Mouse (Mus musculus) G1E (cell line): ENCODE results near the gene Nsd2.

Source experiments
- CTCF ChIP-seq: IDR thresholded peaks from 2 replicates; pipeline ENCODE4 v1.5.1; 2012; ENCODE audit warnings: low read depth, low read length, inconsistent platforms, mixed read lengths
- GATA1 ChIP-seq: IDR thresholded peaks from 2 replicates; pipeline ENCODE4 v1.6.1; 2012; ENCODE audit warnings: borderline replicate concordance, low read length, inconsistent platforms, mixed read lengths
- TAL1 ChIP-seq: conservative IDR thresholded peaks from 2 replicates; pipeline ENCODE4 v1.6.1; 2012; ENCODE audit warnings: low read depth, low read length, inconsistent platforms, mixed read lengths

DNA sequence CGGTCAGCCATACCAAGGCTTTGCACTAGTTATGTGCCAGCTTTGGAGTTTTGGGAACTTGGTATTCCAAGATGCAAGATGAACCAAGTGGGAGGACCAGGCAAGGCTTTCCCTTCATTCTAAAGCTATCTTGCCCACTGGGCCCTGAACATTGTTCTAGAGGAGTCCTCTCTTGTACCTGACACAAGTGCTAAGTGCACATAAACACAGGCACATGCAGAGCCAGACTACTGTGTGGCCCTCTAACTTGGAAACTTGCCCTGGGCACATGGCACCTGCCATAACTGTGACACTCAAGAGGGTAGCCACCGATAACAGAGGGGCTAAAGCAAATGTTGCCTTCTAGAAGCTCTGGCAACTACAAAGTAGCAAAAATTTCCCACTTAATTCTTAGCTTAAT, 82.2 kb downstream of the Nsd2 start:
- TF ChIP-seq CTCF (no peak), GATA1 (no peak), TAL1 (no peak)
